Comparison of ENCODE assay signal across 24 mouse cellular contexts in the genomic region with DNA sequence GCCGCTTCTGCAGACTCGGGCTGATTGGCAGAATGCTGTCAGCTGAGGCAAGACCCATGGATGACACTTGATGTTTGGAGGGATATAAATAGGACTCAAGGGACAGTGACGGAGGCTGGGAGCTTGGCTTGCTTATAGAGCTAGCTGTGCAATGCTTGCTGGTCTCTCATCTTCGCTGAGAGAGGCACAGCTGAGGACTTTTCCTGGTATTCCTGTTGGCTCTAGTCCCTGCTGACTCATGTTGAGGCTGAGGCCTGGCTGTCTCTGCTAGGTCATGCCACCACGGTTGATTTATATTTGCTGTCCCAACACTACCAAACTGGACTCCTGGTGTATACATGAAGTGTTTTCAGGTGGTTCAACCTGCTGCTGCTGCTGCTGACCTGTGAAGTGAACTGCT.
DNase-seq lines count a peak whose midpoint lies in the region; TF ChIP-seq lines count a peak whose summit lies in the region.
"Had no signal": no experiment of that assay in that cellular context is flagged by ENCODE, and none has a peak within 500 bp of the region (broad histone marks: within the 10 kb centered on the region; RNA-seq: fewer than 3 reads in every experiment).

No protein-coding gene starts in this region.

- no peak for TF ChIP-seq CTCF in gastrocnemius, adult 2 months (IDR thresholded peaks at IDR 0.05)

- H3K27ac ChIP-seq in gastrocnemius, adult 2 months = no peak overlapping the region; the same call in 1 of the 2 replicates
- H3K27ac ChIP-seq: embryonic facial prominence, embryonic 10.5 days; embryonic facial prominence, embryonic 13.5 days; forebrain, embryonic 13.5 days; heart, embryonic 10.5 days; heart, embryonic 13.5 days; hindbrain, embryonic 15.5 days had no signal

- no peak overlapping the region for H3K4me3 ChIP-seq in gastrocnemius, adult 2 months
- H3K4me3 ChIP-seq: embryonic facial prominence, embryonic 10.5 days; embryonic facial prominence, embryonic 13.5 days; erythroblast, embryonic 14.5 days; forebrain, embryonic 13.5 days; heart, embryonic 10.5 days; heart, embryonic 13.5 days; hindbrain, embryonic 15.5 days had no signal

- peak; percentile 13 for DNase-seq in adrenal gland, adult 8-10 months
- no peak for DNase-seq in adrenal gland, adult 18-20 months (ENCODE audit: low spot score in 2 of 2)
- peak; percentile 30 for DNase-seq in gastrocnemius, adult 2 months
- no peak for DNase-seq in gastrocnemius, postnatal 10 days
- peak; percentile 11 for DNase-seq in 3T3-L1 (ENCODE audit: low read depth, low spot score)
- peak; percentile 28 for DNase-seq in skeletal muscle tissue, adult 2 months (ENCODE audit: low read depth, low spot score)
- no peak for DNase-seq in layer of hippocampus, adult 8-10 months (ENCODE audit: low spot score in 2 of 2)
- DNase-seq: B cell, adult 2 months; cerebellum, adult 11-12 months; cerebellum, adult 8-10 months; cerebellum, postnatal 10 days; cerebellum, postnatal 36 days; embryo, embryonic 11 days; heart, adult 18-20 months; heart, postnatal 14 days; heart, postnatal 4 days; kidney, adult 2 months had no signal

- intact Hi-C loops in gastrocnemius, adult 2 months (cut with DNase I) = no loop called here

Comparison
In these comparisons a context has a peak if more than half of its experiments do, and no peak if none do; other contexts are left out.
1. DNase-seq: peak in adrenal gland, adult 8-10 months (single experiment), gastrocnemius, adult 2 months (single experiment), 3T3-L1 (single experiment) and skeletal muscle tissue, adult 2 months (single experiment); none in adrenal gland, adult 18-20 months (0 of 2), gastrocnemius, postnatal 10 days (single experiment) and layer of hippocampus, adult 8-10 months (0 of 2).